Mouse (Mus musculus) embryonic fibroblast, embryonic 13.5 days (primary cell): ENCODE results near the gene Gm10382.

ENCODE experiments used
- CTCF ChIP-seq: IDR thresholded peaks from 2 replicates; pipeline ENCODE4 v1.5.1; 2011; ENCODE audit warnings: mild to moderate bottlenecking, control low read depth, low read length, moderate library complexity, borderline replicate concordance; ENCODE audit not compliant: insufficient read depth
- POLR2A ChIP-seq: IDR thresholded peaks from 2 replicates; pipeline ENCODE4 v1.6.1; 2011; ENCODE audit warnings: low read depth, mild to moderate bottlenecking, control low read depth, low read length, moderate library complexity

GRCm38 (mm10) chr5:125349391-125349790, 39.7 kb upstream of the Gm10382 start:
- TF ChIP-seq CTCF (no peak), POLR2A (no peak)
